Mouse (Mus musculus) embryonic fibroblast, embryonic 13.5 days (primary cell): Measurements from ENCODE around the gene Slc39a7.

Experiments used
- CTCF ChIP-seq: IDR thresholded peaks from 2 replicates; pipeline ENCODE4 v1.5.1; 2011; ENCODE audit warnings: mild to moderate bottlenecking, control low read depth, low read length, moderate library complexity, borderline replicate concordance; ENCODE audit not compliant: insufficient read depth
- POLR2A ChIP-seq: IDR thresholded peaks from 2 replicates; pipeline ENCODE4 v1.6.1; 2011; ENCODE audit warnings: low read depth, mild to moderate bottlenecking, control low read depth, low read length, moderate library complexity

DNA sequence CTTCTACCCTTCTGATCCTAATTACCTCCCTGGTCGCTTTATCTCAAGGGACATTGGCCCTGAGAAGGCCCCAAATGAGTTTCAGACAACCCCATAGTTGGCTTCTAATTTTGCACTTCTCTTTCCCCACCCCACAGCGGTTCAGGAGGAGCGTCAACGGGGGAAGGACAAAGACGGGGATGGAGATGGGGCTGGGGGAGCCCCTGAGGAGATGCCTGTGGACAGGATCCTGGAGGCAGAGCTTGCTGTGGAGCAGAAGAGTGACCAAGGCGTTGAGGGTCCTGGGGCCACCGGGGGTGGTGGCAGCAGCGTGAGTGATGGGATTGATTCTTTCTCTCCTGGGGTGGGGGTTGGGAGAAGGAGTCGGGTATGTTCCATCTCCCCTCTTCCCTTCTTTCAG, 4.0 kb upstream of the Slc39a7 start:
- TF ChIP-seq CTCF (no peak), POLR2A (no peak)
